Mouse (Mus musculus) thymus, postnatal 36 days (tissue): Measurements from ENCODE around the gene Abhd18.
A peak's percentile ranks its signal among the peaks of the same experiment; 100 is the strongest.

Source experiments
- DNase-seq, 2 experiments: peaks; one replicate each; pipeline ENCODE4 v3.0.0; 2022; ENCODE audit warnings: mixed read lengths in 2 of 2

Abhd18 gene

GRCm38 (mm10) chr3:40950601-40951201, 103.9 kb downstream of the Abhd18 start:
- peak in 1 of 2 experiments; percentile 55 for DNase-seq

- DNase-seq: peak in 1 of 2 experiments; percentile 9
Observed at GRCm38 (mm10) chr3:40951365-40951764, 104.6 kb downstream of the Abhd18 start.

- no peak for DNase-seq
Observed at GRCm38 (mm10) chr3:40952606-40953005, 105.8 kb downstream of the Abhd18 start.

GRCm38 (mm10) chr3:40954792-40955191, 108.0 kb downstream of the Abhd18 start:
- no peak for DNase-seq

GRCm38 (mm10) chr3:40958831-40959230, 112.1 kb downstream of the Abhd18 start:
- no peak for DNase-seq

GRCm38 (mm10) chr3:40980758-40981157, 134.0 kb downstream of the Abhd18 start:
- DNase-seq: no peak

GRCm38 (mm10) chr3:40987539-40987938, 140.8 kb downstream of the Abhd18 start:
- no peak for DNase-seq
